Comparison of ENCODE assay signal across 12 mouse cellular contexts in the genomic region with DNA sequence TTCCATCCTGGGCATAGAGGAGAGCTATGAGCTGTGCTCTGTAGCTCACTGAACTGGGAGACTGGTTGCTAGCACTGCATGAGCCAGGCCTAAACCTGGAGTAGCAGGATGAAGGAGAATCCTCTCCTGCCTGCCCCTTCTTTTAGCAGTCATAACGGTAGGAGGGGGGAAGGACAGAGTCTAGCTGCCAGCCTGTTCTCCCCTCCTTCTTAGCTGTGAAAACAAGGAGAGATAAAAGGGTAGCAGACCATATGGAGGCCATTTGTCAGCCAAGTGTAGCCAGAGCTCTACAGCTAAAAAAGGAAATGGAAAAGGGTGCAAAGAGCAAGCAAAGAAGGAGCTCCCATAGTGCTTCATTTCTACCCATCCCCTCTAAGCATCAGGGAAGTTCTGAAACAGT.
DNase-seq lines count a peak whose midpoint lies in the region; ATAC-seq lines count a peak whose summit lies in the region.
"Had no signal": no experiment of that assay in that cellular context is flagged by ENCODE, and none has a peak within 500 bp of the region (broad histone marks: within the 10 kb centered on the region; RNA-seq: fewer than 3 reads in every experiment).

No protein-coding gene starts in this region.

- 4% methylated on average over 1 of the region's 1 CpGs for WGBS in heart, embryonic 12.5 days
- 9% methylated on average over 1 of the region's 1 CpGs for WGBS in neural tube, embryonic 13.5 days
- 4% methylated on average over 1 of the region's 1 CpGs for WGBS in neural tube, embryonic 15.5 days

- H3K36me3 ChIP-seq in heart, embryonic 12.5 days = 0 out of 2 replicates have a peak, but pooled peaks cover 3% of the 10 kb centered on the region
- H3K36me3 ChIP-seq in neural tube, embryonic 13.5 days = no peaks in the 10 kb centered on the region
- H3K36me3 ChIP-seq in neural tube, embryonic 15.5 days = no peaks in the 10 kb centered on the region
- H3K36me3 ChIP-seq: limb, embryonic 15.5 days had no signal

- ATAC-seq in heart, embryonic 12.5 days (ENCODE audit: insufficient number of reproducible peaks, low FRiP score) = 0 out of 2 replicates have a peak, but pooled peaks have one; percentile 51
- ATAC-seq in neural tube, embryonic 13.5 days (ENCODE audit: low read depth) = no peak
- ATAC-seq in neural tube, embryonic 15.5 days (ENCODE audit: low FRiP score) = no peak

- no peak overlapping the region for H3K4me3 ChIP-seq in heart, embryonic 12.5 days
- H3K4me3 ChIP-seq in neural tube, embryonic 13.5 days = no peak overlapping the region
- no peak overlapping the region for H3K4me3 ChIP-seq in neural tube, embryonic 15.5 days (replicated peaks)
- H3K4me3 ChIP-seq: embryonic facial prominence, embryonic 15.5 days; limb, embryonic 15.5 days had no signal

- no peaks in the 10 kb centered on the region for H3K9me3 ChIP-seq in heart, embryonic 12.5 days (replicated peaks)
- H3K9me3 ChIP-seq in neural tube, embryonic 13.5 days = no peaks in the 10 kb centered on the region
- no peaks in the 10 kb centered on the region for H3K9me3 ChIP-seq in neural tube, embryonic 15.5 days (replicated peaks)
- H3K9me3 ChIP-seq: embryonic facial prominence, embryonic 15.5 days; limb, embryonic 15.5 days had no signal

- no peaks in the 10 kb centered on the region for H3K27me3 ChIP-seq in heart, embryonic 12.5 days (replicated peaks)
- H3K27me3 ChIP-seq in neural tube, embryonic 13.5 days = no peaks in the 10 kb centered on the region
- H3K27me3 ChIP-seq in neural tube, embryonic 15.5 days (replicated peaks) = no peaks in the 10 kb centered on the region
- H3K27me3 ChIP-seq: CH12.LX; embryonic facial prominence, embryonic 15.5 days; limb, embryonic 15.5 days had no signal

- H3K9ac ChIP-seq in heart, embryonic 12.5 days = no peak overlapping the region
- no peak overlapping the region for H3K9ac ChIP-seq in neural tube, embryonic 13.5 days
- H3K9ac ChIP-seq in neural tube, embryonic 15.5 days (replicated peaks) = no peak overlapping the region
- H3K9ac ChIP-seq: embryonic facial prominence, embryonic 15.5 days; limb, embryonic 15.5 days had no signal

- no peak for DNase-seq in heart, adult 8-10 months (ENCODE audit: low spot score)
- peak; percentile 75 to 81 for DNase-seq in cerebellum, postnatal 25 days
- peak; percentile 74 for DNase-seq in telencephalon, adult 2 months (ENCODE audit: low read depth, low spot score)
- no peak for DNase-seq in retina, postnatal 1 day
- DNase-seq: kidney, adult 2 months; lung, postnatal 36 days had no signal

- peak overlapping the region; percentile 50 for H3K27ac ChIP-seq in heart, embryonic 12.5 days (ENCODE audit: poor library complexity, severe bottlenecking)
- peak overlapping the region; percentile 46; the same call in 1 of the 2 replicates for H3K27ac ChIP-seq in neural tube, embryonic 13.5 days (replicated peaks)
- H3K27ac ChIP-seq in neural tube, embryonic 15.5 days (replicated peaks) = no peak overlapping the region
- H3K27ac ChIP-seq: embryonic facial prominence, embryonic 15.5 days; limb, embryonic 15.5 days had no signal

- H3K4me2 ChIP-seq in heart, embryonic 12.5 days = no peak overlapping the region
- H3K4me2 ChIP-seq in neural tube, embryonic 13.5 days = no peak overlapping the region
- no peak overlapping the region for H3K4me2 ChIP-seq in neural tube, embryonic 15.5 days
- H3K4me2 ChIP-seq: embryonic facial prominence, embryonic 15.5 days; limb, embryonic 15.5 days had no signal

- peaks cover 28% of the 10 kb centered on the region for H3K4me1 ChIP-seq in heart, embryonic 12.5 days (replicated peaks)
- peaks cover 49% of the 10 kb centered on the region for H3K4me1 ChIP-seq in neural tube, embryonic 13.5 days (replicated peaks)
- H3K4me1 ChIP-seq in neural tube, embryonic 15.5 days = peaks cover 20% of the 10 kb centered on the region
- H3K4me1 ChIP-seq: embryonic facial prominence, embryonic 15.5 days had no signal

Comparison
In these comparisons a context has a peak if more than half of its experiments do, and no peak if none do; other contexts are left out.
1. DNase-seq: peak in cerebellum, postnatal 25 days (2 of 2) and telencephalon, adult 2 months (single experiment); none in heart, adult 8-10 months (single experiment) and retina, postnatal 1 day (single experiment).